Mouse (Mus musculus) megakaryocyte, embryonic 14.5 days (primary cell): ENCODE data around the gene Uqcc2. TPM values are rescaled to one million over a fixed set of nuclear protein-coding genes. Genes with fewer than 3 reads are reported as not detected.

Experiments used
- H3K27me3 ChIP-seq: replicated peaks from 2 replicates; pipeline ENCODE3; 2012; ENCODE audit warnings: inconsistent platforms
- H3K36me3 ChIP-seq: replicated peaks from 2 replicates; pipeline ENCODE3; 2012; ENCODE audit warnings: low read length, inconsistent platforms, mixed read lengths
- H3K4me1 ChIP-seq: 2 replicates; pipeline ENCODE4 v1.6.1; 2012; ENCODE audit warnings: inconsistent platforms
- H3K4me3 ChIP-seq: replicated peaks from 2 replicates; pipeline ENCODE3; 2012; ENCODE audit warnings: moderate library complexity, mild to moderate bottlenecking, inconsistent platforms
- H3K9me3 ChIP-seq: 2 replicates; pipeline ENCODE4 v1.6.1; 2012; ENCODE audit warnings: inconsistent platforms
- FLI1 ChIP-seq: IDR thresholded peaks from 2 replicates; pipeline ENCODE4 v1.6.1; 2012; ENCODE audit warnings: low read length, inconsistent platforms, mixed read lengths
- GATA1 ChIP-seq: IDR thresholded peaks from 3 replicates; pipeline ENCODE4 v1.6.1; 2012; ENCODE audit warnings: mixed read lengths, low read length, inconsistent platforms, borderline replicate concordance
- polyA plus RNA-seq: library from polyadenylated mRNA; stranded (reverse); fragments of >175 nt; gene quantifications from 2 replicates; pipeline ENCODE4 v1.2.3, GENCODE M21; 2012; ENCODE audit warnings: low replicate concordance; ENCODE audit not compliant: insufficient read depth

Uqcc2 gene
- polyA plus RNA-seq, 1 experiment = 163 TPM

- H3K4me1 ChIP-seq = peaks cover 8% of the 10 kb centered on the region
- TF ChIP-seq FLI1 = no peak
- peaks cover 7% of the 10 kb centered on the region for H3K9me3 ChIP-seq
- H3K27me3 ChIP-seq = peaks cover 65% of the 10 kb centered on the region
- no peak overlapping the region for H3K4me3 ChIP-seq
- no peaks in the 10 kb centered on the region for H3K36me3 ChIP-seq
Measured at GRCm38 (mm10) chr17:27173715-27174114, 40.0 kb upstream of the Uqcc2 start.

- no peaks in the 10 kb centered on the region for H3K9me3 ChIP-seq
- peaks cover 10% of the 10 kb centered on the region for H3K4me1 ChIP-seq
- H3K36me3 ChIP-seq = no peaks in the 10 kb centered on the region
- TF ChIP-seq FLI1 (no peak), GATA1 (no peak)
- peaks cover 74% of the 10 kb centered on the region for H3K27me3 ChIP-seq
- H3K4me3 ChIP-seq = no peak overlapping the region
Measured at GRCm38 (mm10) chr17:27172459-27172858, 38.7 kb upstream of the Uqcc2 start.

- Histone ChIP-seq H3K27me3 (peaks cover 84% of the 10 kb centered on the region), H3K4me3 (no peak overlapping the region), H3K4me1 (peaks cover 14% of the 10 kb centered on the region), H3K36me3 (no peaks in the 10 kb centered on the region), H3K9me3 (no peaks in the 10 kb centered on the region)
- TF ChIP-seq FLI1 (no peak), GATA1 (no peak)
Measured at GRCm38 (mm10) chr17:27171121-27171520, 37.4 kb upstream of the Uqcc2 start.

- Histone ChIP-seq H3K4me1 (peaks cover 17% of the 10 kb centered on the region), H3K4me3 (no peak overlapping the region), H3K27me3 (peaks cover 80% of the 10 kb centered on the region), H3K36me3 (no peaks in the 10 kb centered on the region), H3K9me3 (no peaks in the 10 kb centered on the region)
- TF ChIP-seq FLI1 (no peak), GATA1 (no peak)
Measured at GRCm38 (mm10) chr17:27169952-27170695, 36.4 kb upstream of the Uqcc2 start.

- Histone ChIP-seq H3K36me3 (no peaks in the 10 kb centered on the region), H3K4me1 (peaks cover 12% of the 10 kb centered on the region), H3K9me3 (no peaks in the 10 kb centered on the region), H3K27me3 (peaks cover 75% of the 10 kb centered on the region), H3K4me3 (no peak overlapping the region)
- TF ChIP-seq FLI1 = no peak
- TF ChIP-seq GATA1 = no peak
Measured at GRCm38 (mm10) chr17:27168569-27168968, 34.9 kb upstream of the Uqcc2 start.

- Histone ChIP-seq H3K27me3 (peaks cover 74% of the 10 kb centered on the region), H3K4me3 (no peak within 1 kb of the TSS), H3K4me1 (peaks cover 12% of the 10 kb centered on the region; the same call in 1 of the 2 replicates), H3K9me3 (no peaks in the 10 kb centered on the region), H3K36me3 (no peaks in the 10 kb centered on the region)
- TF ChIP-seq FLI1 (no peak), GATA1 (no peak)
Measured at GRCm38 (mm10) chr17:27167545-27167944, 33.8 kb upstream of the Uqcc2 start, which contains the start of gene Ip6k3. Gene Ip6k3, minus strand, starts transcription at chr17:27167795.

- no peak overlapping the region for H3K4me3 ChIP-seq
- H3K9me3 ChIP-seq = no peaks in the 10 kb centered on the region
- TF ChIP-seq FLI1 (no peak), GATA1 (no peak)
- peaks cover 12% of the 10 kb centered on the region; the same call in 1 of the 2 replicates for H3K4me1 ChIP-seq
- H3K27me3 ChIP-seq = peaks cover 71% of the 10 kb centered on the region
- no peaks in the 10 kb centered on the region for H3K36me3 ChIP-seq
Measured at GRCm38 (mm10) chr17:27166901-27167300, 33.2 kb upstream of the Uqcc2 start.

- peaks cover 14% of the 10 kb centered on the region; the same call in 1 of the 2 replicates for H3K4me1 ChIP-seq
- no peaks in the 10 kb centered on the region for H3K36me3 ChIP-seq
- peaks cover 71% of the 10 kb centered on the region for H3K27me3 ChIP-seq
- TF ChIP-seq GATA1 (no peak), FLI1 (no peak)
- H3K4me3 ChIP-seq = peak overlapping the region; percentile 21
- no peaks in the 10 kb centered on the region for H3K9me3 ChIP-seq
Measured at GRCm38 (mm10) chr17:27165054-27165773, 31.5 kb upstream of the Uqcc2 start.

GRCm38 (mm10) chr17:27160905-27161304 is 27.2 kb upstream of the Uqcc2 start:
- Histone ChIP-seq H3K27me3 (peaks cover 65% of the 10 kb centered on the region), H3K36me3 (no peaks in the 10 kb centered on the region), H3K4me1 (peaks cover 11% of the 10 kb centered on the region; the same call in 1 of the 2 replicates), H3K9me3 (no peaks in the 10 kb centered on the region), H3K4me3 (no peak overlapping the region)
- TF ChIP-seq GATA1 (no peak), FLI1 (no peak)

GRCm38 (mm10) chr17:27159169-27159568 is 25.5 kb upstream of the Uqcc2 start:
- Histone ChIP-seq H3K9me3 (no peaks in the 10 kb centered on the region), H3K27me3 (peaks cover 61% of the 10 kb centered on the region), H3K36me3 (no peaks in the 10 kb centered on the region), H3K4me1 (peaks cover 14% of the 10 kb centered on the region), H3K4me3 (no peak overlapping the region)
- TF ChIP-seq FLI1 (no peak), GATA1 (no peak)
